Mouse (Mus musculus): ENCODE results near the gene Plaur. TPM values are rescaled to one million over a fixed set of nuclear protein-coding genes. Genes with fewer than 3 reads are reported as not detected.

Plaur gene
- polyA plus RNA-seq, 2 experiments from 2014 or later, result 1.1 to 1.5 TPM

DNA sequence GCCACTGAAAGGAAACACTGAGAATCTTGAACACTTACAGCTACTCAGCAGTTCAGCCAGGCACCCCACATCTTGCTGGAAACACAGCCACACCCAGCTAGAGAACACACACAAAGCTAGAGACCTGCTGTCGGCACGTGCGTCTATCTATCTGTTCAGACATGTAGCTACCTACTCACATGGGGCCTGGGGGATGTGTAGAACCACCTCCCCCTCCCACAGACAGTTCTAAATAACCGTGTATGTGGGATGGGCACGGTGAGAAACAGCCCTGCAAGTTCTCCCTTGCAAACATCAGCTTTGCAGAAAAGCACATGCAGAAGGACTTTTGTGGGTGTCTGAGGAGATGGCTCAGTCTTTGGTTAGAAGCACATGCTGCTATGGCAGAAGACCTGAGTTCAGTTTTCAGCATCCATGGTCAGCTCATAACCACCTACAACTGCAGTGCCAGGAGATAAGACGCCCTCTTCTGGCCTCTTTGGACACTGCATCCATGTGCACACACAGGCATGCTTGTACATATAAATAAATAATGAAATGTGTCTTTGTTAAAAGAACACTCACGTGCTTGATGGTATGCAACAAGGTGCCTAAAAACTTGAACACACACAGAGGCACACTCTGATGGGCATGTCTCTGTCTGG lies 15.5 kb upstream of the Plaur start:
- peak; percentile 21 for ATAC-seq

DNA sequence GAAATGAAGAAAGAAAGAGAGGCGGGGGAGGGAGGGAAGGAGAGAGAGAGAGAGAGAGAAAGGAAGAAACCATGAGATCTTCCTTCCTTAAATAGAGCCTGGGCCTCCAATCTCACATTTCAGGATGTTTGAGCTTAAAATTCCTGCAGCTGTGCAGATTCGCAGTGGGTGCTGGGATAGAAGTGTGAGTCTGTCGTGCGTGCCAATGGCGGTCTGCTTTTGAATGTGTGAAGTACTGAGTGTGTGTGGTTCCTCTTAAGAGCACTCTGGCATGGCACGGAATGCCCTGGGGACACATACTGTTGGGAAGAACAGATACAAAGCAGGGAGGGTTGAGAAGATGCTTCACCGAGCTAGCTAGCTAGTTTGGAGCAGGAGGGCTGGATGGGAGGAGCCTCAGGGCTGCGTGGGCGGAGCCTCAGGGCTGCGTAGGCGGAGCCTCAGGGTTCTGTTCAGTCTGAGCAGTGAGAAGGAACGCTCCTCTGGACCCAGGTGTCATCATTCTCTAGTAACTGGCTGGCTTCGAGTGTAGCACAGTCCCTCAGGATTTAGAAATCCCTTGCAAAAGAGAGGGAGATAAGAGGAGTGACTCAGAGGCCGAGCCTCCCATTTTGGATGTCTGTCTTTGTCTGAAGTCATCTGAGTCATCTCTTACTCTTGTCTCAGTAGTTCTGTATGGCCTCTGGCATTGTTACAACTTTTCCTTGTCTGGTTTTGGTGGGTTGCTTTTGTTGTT lies 13.3 kb upstream of the Plaur start:
- no peak for ATAC-seq

DNA sequence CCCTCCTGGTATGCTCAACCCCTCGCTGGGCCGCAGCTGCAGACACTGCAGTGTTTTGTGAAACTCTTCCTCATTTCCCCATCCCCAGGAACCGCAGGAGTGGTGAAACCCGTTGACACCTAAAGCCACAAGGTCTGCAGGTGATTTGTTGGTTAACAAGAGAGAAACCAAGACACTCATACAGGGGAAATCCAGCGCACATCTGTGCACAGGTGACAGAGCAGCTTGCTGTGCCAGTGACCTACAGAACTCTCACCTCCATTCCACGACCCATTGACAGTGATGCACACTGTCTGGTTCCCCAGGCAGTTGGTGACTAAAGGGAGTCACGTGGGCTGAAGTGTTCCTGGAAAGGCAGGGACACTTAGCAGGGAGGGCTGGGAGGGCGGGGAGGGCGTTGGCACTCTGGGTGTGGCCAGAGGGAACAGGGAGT lies 11.7 kb upstream of the Plaur start:
- no peak for ATAC-seq

DNA sequence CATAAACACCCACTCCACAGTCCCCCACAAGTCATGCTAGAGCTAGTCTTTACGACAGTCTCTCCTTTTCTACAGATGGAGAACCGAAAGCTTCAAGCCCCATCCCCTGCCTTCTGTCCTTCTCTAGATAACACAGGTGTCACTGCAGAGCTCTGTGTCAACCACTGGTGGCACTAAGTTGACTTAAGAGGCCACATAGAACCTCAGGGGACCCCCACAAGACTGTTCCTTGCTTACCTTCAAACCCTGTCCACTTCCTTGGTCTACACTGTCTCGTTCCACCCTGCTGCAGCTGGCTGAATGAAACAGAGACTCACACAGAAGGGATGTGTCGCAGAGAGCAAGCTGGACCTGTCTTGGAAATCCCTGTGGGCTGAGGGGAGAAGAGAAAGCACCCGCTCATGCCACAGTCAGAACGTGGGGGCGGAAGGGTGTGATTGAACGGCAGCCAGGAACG lies 10.4 kb upstream of the Plaur start, which contains the start of gene Irgc1:
Gene Irgc1 (minus strand): TSS at position 443 of the 457 bp plus-strand sequence.
- peak; percentile 74 for ATAC-seq

DNA sequence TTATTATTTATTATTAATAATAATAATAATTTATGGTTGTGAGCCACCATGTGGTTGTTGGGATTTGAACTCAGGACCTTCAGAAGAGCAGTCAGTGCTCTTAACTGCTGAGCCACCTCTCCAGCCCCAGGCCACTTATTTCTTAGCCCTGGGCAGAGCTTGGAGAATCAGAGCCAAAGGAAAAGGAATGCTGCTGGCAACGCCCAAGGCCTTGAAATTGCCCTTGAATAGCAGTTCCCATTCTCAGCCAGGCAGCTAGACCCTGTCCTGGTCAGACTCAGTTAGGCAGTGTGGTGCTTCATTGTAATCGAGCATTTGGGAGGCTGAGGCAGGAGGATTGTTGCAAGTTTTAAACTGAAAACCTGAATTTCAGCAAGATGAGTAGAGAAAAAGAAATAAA lies 8.1 kb upstream of the Plaur start:
- no peak for ATAC-seq

DNA sequence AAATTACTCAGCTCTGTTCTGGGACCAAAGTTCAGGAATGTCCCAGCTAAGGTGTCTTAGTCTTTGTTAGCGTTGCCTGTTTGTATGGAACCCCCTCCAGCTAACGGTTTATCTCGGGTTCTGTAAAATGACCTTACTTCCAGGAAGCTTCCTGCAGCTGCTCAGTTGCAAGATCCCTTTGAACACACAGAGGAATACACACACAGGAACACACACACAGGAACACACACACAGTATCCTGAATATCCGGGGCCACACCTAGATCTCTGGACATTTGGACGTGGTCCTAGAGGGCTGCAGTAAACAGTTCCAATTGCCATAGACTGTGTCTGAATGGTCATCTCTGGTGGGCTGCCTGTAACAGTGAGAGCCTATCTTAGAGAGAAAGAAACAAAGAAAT lies 6.6 kb upstream of the Plaur start:
- no peak for ATAC-seq

DNA sequence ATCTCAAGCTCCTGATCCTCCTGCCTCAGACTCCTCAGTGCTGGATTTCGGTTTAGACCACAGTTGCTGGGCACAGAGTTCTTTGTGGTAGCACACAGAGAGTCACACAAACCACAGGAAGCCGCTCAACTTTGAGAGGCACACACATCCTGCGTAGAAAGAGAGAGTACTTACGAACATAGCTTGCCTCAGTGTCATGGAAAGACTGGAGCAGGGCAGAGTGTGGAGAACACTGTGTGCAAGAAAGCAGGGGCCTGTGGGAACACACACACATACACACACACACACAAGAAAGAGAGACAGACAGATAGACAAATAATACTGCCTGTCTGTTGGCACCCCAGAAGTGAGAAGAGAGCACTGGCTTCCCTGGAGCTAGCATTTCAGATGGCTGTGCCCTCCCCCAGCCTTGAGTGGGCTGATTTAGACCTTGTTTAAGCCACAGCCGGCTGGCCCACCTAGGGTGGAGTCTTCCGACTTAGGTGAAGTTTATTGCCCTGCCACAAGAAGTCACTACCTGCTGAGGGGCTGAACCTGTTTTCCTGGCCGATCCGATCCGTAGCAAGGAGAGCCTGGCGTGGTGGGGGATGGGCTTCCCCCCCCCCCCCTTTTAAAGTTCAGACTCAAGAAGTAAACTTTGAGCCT lies 4.4 kb upstream of the Plaur start:
- peak; percentile 97 for ATAC-seq

DNA sequence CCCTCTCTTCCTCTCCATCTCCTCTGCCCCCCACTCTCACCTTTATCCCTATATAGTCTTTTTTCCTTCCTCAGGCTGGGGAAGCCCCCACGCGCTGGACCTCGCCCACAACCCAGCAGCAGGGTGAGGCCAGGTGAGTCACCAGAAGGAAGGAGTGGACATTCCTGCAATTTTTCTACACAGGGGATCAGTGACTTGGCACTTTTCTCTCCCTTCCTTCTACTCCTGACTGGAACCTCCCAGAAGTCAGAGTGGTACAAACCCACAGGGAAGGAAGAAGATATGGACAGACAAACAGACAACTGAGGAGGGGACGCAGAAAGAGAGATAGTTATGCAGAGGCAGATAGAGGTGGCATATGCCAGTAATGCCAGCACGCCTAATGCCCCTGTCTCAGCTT lies 2.8 kb upstream of the Plaur start:
- ATAC-seq, result no peak

DNA sequence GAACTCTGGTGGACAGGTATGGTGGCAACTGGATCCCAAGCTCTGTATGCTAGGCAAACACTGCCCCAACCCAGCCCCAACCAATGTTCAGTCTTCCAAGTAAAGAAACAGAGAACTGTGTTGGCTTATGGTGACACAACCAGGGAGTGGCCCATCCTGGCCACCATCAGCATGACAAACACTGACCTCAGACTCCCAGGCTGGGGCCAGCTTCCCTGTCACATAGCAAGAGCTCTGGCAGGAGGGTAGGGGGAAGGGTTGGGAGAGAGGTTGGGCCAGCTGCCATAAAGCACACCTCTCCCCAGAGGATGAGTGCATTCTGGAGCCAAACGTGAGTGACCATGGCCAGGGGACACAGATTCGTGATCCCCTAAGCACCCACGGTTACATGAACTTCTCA lies 2.4 kb upstream of the Plaur start:
- no peak for ATAC-seq

DNA sequence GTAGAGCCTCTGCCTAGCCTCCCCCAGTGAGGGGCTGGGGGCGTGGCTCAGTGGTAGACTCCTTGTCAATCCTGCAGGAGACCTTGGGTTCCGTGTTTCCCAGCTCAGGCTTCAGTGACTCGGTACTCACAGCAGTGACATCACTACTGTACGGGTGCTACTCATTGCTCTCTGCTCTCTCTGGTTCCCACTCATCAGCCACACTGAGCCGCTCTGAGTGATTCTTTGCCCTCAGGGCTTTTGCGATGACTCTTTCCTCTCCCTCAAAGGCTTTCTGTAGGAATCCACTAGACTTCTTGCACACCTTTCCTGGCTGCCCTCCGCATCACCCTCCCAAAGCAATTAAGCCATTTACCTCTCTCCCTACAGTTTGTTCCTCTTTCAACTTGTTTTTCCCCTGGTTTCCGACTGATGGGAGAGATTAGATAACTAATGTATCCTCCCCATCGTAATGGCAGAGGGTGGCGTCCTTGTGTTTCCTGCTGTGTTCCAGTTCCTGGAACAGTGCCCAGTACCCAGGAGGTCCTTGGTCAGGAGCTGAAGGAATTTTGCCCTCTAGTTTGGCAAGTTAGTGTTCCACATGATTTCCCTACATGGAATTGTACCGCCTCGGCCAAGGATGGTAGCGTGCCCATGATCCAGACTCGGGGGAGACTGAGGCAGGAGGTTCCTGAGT lies 770 bp upstream of the Plaur start:
- ATAC-seq, result no peak

DNA sequence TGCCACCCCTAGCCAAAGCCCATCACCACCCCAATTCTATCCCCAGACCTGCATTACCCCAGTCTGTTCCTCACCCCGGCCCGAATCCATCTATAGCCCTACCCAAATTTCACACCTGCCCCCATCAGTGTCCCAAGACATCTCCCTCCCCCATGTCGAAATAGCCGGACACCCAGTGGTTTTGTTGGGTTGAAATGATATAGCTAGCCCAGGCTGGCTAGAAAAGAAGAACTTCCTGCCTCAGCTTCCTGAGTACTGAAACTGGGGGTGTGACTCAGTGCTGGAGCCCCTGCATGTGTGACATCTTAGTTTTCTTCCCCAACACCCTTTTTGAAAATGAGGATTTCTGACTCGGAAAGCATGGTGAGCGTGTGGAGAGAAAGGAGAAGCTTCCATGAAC lies 4.6 kb downstream of the Plaur start:
- no peak for ATAC-seq

DNA sequence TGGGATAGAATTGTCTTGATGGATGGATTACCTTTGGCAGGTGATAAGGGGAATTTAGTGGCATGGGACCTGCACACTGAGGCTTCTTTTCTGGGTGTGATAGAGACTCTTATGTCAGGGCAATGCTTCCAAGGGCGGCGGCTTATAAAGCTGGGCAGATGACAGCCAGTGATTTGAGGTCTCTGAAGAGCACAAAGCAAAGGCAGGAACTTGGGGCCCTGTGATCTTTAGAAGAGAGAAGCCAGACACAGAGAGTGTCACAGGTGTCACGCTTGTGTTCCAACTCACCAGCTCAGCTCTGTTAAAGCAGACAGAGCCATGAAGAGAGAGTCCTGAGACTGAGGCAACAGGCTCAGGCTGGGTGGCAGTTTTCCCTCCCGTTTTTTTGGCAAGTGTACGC lies 5.6 kb downstream of the Plaur start:
- ATAC-seq, result peak; percentile 54

DNA sequence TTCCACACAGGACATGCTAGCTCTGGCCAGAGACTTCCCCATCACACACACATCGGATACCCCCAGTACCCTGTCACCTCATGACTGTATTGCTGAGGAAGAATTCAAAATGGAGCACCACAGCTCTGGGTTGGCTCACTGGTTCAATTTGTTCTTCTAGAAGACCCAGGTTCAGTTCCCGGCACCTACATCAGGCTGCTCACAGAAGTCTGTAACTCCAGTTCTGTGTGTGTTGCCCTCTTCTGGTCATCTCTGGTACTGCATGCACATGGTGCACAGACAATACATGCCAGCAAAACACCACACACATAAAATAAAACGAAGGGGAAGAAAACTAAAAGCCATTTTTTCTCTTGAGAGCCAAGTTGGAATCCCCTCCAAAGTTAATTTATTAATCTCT lies 6.8 kb downstream of the Plaur start:
- ATAC-seq, result no peak

DNA sequence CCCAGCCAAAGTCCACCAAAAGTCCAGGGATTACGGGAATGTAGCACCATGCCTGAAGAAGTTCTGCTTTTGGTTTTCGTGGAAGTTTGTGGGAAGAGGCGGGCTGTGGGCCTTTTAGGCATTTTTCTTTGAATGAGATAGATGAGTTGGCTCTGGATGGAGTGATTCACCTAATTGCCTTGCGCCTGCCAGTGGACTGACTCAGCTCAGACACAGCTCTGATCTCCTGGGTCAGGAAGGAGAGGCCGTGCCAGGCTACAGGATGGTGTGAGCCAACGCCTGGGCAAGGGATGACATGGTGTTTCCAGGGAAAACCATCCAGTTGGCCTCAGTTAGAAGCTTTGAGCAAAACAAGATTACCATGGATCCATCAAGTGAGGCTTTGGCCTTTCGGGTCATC lies 8.1 kb downstream of the Plaur start:
- ATAC-seq, result no peak

DNA sequence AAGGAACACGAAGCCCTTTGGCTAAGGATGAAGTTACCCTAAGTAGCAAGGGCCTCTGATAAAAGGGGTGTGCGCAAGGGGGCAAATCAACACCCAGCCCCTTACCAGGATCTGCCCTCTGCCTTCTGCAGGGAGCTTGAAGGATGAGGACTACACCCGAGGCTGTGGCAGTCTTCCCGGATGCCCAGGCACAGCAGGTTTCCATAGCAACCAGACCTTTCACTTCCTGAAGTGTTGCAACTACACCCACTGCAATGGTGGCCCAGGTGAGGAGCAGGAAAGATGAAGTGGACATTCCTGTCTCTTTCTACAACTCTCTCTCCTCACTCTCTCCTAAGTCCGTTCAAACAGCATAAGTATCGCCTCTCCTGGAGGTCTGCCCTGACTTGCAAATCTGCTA lies 10.2 kb downstream of the Plaur start:
- no peak for ATAC-seq

DNA sequence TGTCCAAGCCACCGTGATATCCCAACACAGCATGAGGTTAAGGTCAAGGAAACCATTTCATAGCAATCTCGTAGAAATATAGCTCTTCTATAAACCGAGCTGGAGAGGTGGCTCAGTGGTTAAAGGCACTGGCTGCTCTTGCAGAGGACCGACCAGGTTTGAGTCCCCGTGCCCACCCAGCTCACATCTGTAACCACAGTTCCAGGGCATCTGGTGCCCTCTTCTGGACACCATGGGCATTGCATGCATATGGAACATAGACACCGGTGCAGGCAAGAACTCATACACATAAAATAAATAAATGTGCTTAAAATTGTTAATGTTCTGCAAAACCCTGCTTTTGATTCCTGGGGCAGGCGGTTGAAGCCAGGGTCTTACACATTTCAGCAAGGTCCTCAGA lies 10.7 kb downstream of the Plaur start:
- ATAC-seq, result no peak

DNA sequence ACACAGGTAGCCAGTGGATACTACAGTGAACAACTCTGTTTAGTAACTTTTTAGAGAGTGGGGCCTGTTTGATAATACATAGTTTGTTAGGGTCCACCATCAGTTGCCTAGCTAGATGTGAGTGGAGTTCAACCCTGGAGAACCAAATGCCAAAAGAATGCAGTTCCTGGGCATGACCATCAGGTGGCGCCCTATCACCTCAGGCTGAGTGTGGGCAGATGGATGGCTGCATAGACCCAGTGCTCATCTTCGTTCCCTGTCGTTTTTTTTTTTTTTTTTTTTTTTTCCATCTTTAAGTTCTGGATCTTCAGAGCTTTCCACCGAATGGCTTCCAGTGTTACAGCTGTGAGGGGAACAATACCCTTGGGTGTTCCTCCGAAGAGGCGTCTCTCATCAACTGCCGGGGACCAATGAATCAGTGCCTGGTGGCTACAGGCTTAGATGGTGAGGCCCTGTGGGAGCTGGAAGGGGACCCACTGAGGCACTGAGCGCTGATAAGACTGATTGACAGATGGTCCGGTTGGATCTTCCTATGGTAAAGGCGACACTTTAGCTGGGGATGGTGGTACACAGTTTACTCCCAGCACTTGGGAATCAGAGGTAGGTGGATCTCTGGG lies 11.7 kb downstream of the Plaur start:
- no peak for ATAC-seq

DNA sequence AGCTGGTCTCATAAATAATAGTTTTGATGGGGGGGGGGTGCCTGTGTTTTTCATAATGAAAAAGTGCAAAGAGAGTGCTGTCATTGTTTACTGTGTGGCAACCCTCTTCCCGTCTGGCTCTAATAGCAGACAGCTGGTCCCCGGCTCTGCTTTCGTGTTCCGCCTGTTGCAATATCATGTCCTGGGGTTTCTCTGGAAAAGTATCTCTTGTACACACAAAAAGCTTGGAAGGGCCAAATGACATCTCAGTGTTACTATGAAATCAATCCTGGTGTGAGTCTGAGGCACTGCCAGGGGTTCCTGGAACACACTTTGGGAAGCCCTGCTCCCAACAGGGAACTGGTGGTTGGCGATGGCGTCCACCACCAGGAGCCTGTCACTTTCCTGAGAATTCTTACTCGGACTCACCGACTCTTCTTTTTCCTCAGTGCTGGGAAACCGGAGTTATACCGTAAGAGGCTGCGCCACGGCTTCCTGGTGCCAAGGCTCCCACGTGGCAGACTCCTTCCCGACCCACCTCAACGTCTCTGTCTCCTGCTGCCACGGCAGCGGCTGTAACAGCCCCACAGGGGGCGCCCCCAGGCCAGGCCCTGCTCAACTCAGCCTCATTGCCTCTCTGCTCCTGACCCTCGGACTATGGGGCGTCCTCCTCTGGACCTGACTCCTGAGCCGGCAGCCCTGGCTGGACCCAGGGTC lies 12.7 kb downstream of the Plaur start:
- ATAC-seq, result no peak

DNA sequence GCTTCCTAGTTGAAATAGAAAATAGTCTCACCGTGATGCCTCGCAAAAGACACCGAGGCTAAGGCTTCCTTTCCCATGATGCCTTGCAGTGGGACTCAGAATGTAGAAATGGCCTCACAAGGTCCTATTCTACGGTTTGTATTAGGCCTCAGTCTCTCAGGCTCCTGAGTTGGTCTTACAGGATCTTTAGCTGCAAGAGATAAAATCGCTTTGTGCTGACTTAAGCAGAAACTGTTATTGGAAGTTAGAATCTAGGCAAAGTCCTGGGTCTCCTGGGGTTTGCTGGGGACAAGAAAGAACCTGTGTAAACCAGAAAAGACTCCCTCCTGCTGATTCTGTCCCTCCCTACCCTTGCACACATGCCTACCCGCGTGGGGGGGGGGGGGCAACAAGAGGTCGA lies 14.1 kb downstream of the Plaur start:
- ATAC-seq, result no peak

DNA sequence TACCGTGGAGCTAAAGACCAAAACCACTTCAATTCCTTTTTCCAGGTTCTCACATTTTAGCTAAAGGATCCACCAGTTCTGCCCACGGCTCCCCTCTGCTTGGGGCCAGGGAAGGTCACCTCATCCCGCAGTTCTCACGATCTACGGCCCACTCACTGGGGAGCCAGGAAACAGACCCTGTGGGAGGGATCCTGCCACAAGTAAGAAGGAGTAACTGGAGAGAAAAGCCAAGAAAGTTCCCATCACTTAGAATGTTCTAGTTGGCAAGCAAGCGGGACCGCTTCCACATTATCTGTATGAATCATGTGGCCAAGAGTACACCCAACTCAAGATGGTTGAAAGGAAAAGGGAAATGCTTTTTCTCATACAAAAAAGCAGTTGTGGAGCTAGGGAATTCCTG lies 14.6 kb downstream of the Plaur start:
- ATAC-seq, result no peak

DNA sequence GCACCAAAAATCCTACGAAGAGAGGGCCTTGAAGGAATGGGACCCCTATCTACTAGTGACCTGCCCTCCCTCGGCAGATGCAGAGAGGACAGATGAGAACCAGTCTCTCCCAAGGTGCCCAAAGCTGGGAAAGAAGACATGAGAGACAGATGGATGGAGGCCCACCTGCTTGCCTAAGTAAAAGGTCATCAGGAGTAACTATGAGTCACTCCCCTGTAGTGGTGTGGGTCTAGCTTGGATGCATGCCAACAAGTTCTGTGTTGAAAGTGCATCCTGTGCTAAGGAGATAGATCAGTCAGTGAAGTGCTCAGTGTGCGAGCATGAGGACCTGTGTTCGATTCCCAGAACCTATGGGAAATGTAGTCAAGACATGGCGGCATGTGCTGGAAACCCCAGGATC lies 16.6 kb downstream of the Plaur start:
- no peak for ATAC-seq

DNA sequence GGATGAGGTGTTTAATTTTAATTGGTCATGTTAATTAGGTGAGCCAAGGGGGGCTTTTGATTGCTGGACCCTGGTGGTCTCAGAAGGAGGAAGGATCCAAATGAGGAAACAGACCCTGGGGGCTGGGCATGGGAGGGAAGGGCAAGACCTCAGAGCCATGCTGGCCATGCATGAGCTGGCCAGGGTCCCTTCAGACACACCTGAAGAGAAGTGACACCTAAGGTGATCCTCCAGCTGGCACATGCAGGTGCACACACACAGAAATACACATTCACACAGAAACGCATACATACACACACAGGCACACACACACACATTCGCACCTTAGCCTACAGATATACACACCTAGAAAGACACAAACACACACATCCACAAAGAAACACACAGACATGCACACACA lies 17.4 kb downstream of the Plaur start:
- ATAC-seq, result no peak
